Mouse (Mus musculus) heart, postnatal 14 days (tissue): Measurements from ENCODE around the gene Olfr287. TPM values are rescaled to one million over a fixed set of nuclear protein-coding genes. Genes with fewer than 3 reads are reported as not detected.
A peak's percentile ranks its signal among the peaks of the same experiment; 100 is the strongest.

Experiments used
- DNase-seq, 2 experiments: peaks; one replicate each; pipeline ENCODE4 v3.0.0; 2021 to 2022
- intact Hi-C: fragments of 180-260 bp; cut with DNase I; formaldehyde crosslinking; loops from one replicate; pipeline ENCODE4 v1.15.1; 2025
- total RNA-seq, 2 experiments: library from RNA; stranded (reverse); gene quantifications; 2 replicates each; pipeline ENCODE4 v1.2.3; 2021

The Olfr287 gene
- total RNA-seq, 2 experiments from 2014 or later, result not detected

- no peak for DNase-seq
- intact Hi-C loops, result loop anchor here (5.0 kb wide), 1 partner anchor 209 kb away; the partner anchor contains the start of gene Tmem106c
Measured at GRCm38 (mm10) chr15:98170917-98171316, 49.9 kb downstream of the Olfr287 start.

GRCm38 (mm10) chr15:98170365-98170764 lies 50.5 kb downstream of the Olfr287 start:
- DNase-seq, result no peak
- intact Hi-C loops, result loop anchor here (5.0 kb wide), 1 partner anchor 208 kb away; the partner anchor contains the start of gene Tmem106c

GRCm38 (mm10) chr15:98168622-98169004 lies 52.2 kb downstream of the Olfr287 start:
- intact Hi-C loops, result no loop called here
- no peak for DNase-seq

GRCm38 (mm10) chr15:98167645-98168621 lies 52.9 kb downstream of the Olfr287 start:
- intact Hi-C loops, result no loop called here
- DNase-seq, result peak; percentile 64 to 75

GRCm38 (mm10) chr15:98166963-98167644 lies 53.8 kb downstream of the Olfr287 start, which contains the start of gene Ccdc184:
Gene Ccdc184 (plus strand): TSS chr15:98167158.
- no peak for DNase-seq
- intact Hi-C loops, result no loop called here

GRCm38 (mm10) chr15:98165525-98165924 lies 55.3 kb downstream of the Olfr287 start, which contains the start of gene Asb8:
Gene Asb8 (minus strand): TSS chr15:98165625.
- DNase-seq, result no peak
- intact Hi-C loops, result no loop called here

GRCm38 (mm10) chr15:98162561-98162960 lies 58.3 kb downstream of the Olfr287 start:
- intact Hi-C loops, result no loop called here
- no peak for DNase-seq

- intact Hi-C loops, result no loop called here
- DNase-seq, result no peak
Measured at GRCm38 (mm10) chr15:98161026-98161805, 59.6 kb downstream of the Olfr287 start.

- intact Hi-C loops, result no loop called here
- DNase-seq, result no peak
Measured at GRCm38 (mm10) chr15:98157253-98157652, 63.6 kb downstream of the Olfr287 start.

Other genes with a start within 250 kb of the Olfr287 start
- gene Col2a1, start 216.4 kb downstream of the Olfr287 start, total RNA-seq, result 1 to 10 TPM in 1 of 2 experiments, under 1 TPM in 1; 0.41 to 1.0 TPM
- gene Pfkm, start 128.5 kb downstream of the Olfr287 start, total RNA-seq, result 100 to 1,000 TPM; 739 to 748 TPM
- 10 to 100 TPM; 12.9 to 13.7 TPM for gene Senp1, start 127.3 kb downstream of the Olfr287 start, total RNA-seq
- gene Asb8, start 55.4 kb downstream of the Olfr287 start, total RNA-seq, result 100 to 1,000 TPM in 1 of 2 experiments, 10 to 100 TPM in 1; 99.8 to 111 TPM
- gene Ccdc184, start 53.9 kb downstream of the Olfr287 start, total RNA-seq, result 1 to 10 TPM; 1.0 to 1.3 TPM
- not detected for gene Olfr288, start 25.5 kb downstream of the Olfr287 start, total RNA-seq
- not detected for gene Gm44579, start 79 bp downstream of the Olfr287 start, total RNA-seq
- not detected for gene Olfr286, start 13.4 kb upstream of the Olfr287 start, total RNA-seq
- gene H1fnt, start 36.2 kb upstream of the Olfr287 start, total RNA-seq, result not detected
- 1 to 10 TPM; 5.8 to 6.3 TPM for gene Zfp641, start 75.1 kb upstream of the Olfr287 start, total RNA-seq
- not detected for gene Olfr285, start 96.3 kb upstream of the Olfr287 start, total RNA-seq
- not detected for gene Olfr284, start 119.9 kb upstream of the Olfr287 start, total RNA-seq
- gene Olfr283, start 159.9 kb upstream of the Olfr287 start, total RNA-seq, result not detected
- not detected for gene Olfr282, start 210.2 kb upstream of the Olfr287 start, total RNA-seq
- gene Olfr281, start 231.5 kb upstream of the Olfr287 start, total RNA-seq, result not detected
- gene OR5BS1P, start 248.8 kb upstream of the Olfr287 start, total RNA-seq, result not detected